Mouse (Mus musculus): Measurements from ENCODE around the gene Fgf23. TPM values are rescaled to one million over a fixed set of nuclear protein-coding genes. Genes with fewer than 3 reads are reported as not detected.

Fgf23 gene
- polyA plus RNA-seq, 1 experiment from 2014 or later, result not detected

GRCm38 (mm10) chr6:127107413-127107812 lies 34.7 kb downstream of the Fgf23 start:
- Histone ChIP-seq H3K27me3 (replicated peaks; ENCODE audit: insufficient read depth, low read length) (no peaks in the 10 kb centered on the region), H3K4me1 (ENCODE audit: insufficient read depth, low read depth, low read length) (no peaks in the 10 kb centered on the region), H3K4me2 (replicated peaks; ENCODE audit: low read depth, low read length) (no peak overlapping the region), H3K4me3 (ENCODE audit: low read depth, low read length) (no peak overlapping the region), H3K36me3 (ENCODE audit: insufficient read depth, low read length) (no peaks in the 10 kb centered on the region), H3K9ac (replicated peaks; ENCODE audit: low read depth) (no peak overlapping the region), H3K9me3 (ENCODE audit: low read length) (no peaks in the 10 kb centered on the region), H3K27ac (ENCODE audit: low read length) (no peak overlapping the region)
- DNase-seq (ENCODE audit: low spot score) (no peak), ATAC-seq (no peak)
- TF ChIP-seq EP300 (IDR thresholded peaks at IDR 0.05) (no peak), CTCF (IDR thresholded peaks at IDR 0.05) (no peak)

- Histone ChIP-seq H3K9ac (replicated peaks; ENCODE audit: low read depth) (peak overlapping the region; percentile 19; the same call in 1 of the 2 replicates), H3K9me3 (ENCODE audit: low read length) (no peaks in the 10 kb centered on the region), H3K36me3 (ENCODE audit: insufficient read depth, low read length) (no peaks in the 10 kb centered on the region), H3K4me2 (replicated peaks; ENCODE audit: low read depth, low read length) (peak overlapping the region; percentile 75), H3K27ac (ENCODE audit: low read length) (no peak overlapping the region), H3K4me1 (ENCODE audit: insufficient read depth, low read depth, low read length) (no peaks in the 10 kb centered on the region), H3K4me3 (ENCODE audit: low read depth, low read length) (peak overlapping the region; percentile 43), H3K27me3 (replicated peaks; ENCODE audit: insufficient read depth, low read length) (no peaks in the 10 kb centered on the region)
- DNase-seq (ENCODE audit: low spot score) (no peak), ATAC-seq (no peak)
- 17% methylated on average over 20 of the region's 20 CpGs for WGBS
- no peak for TF ChIP-seq CTCF (IDR thresholded peaks at IDR 0.05)
- no peak for TF ChIP-seq EP300 (IDR thresholded peaks at IDR 0.05)
Observed at GRCm38 (mm10) chr6:127108368-127109060, 35.8 kb downstream of the Fgf23 start.

- ATAC-seq (peak; percentile 99), DNase-seq (ENCODE audit: low spot score) (peak; percentile 93)
- no peaks in the 10 kb centered on the region for H3K36me3 ChIP-seq (ENCODE audit: insufficient read depth, low read length)
- H3K4me1 ChIP-seq (ENCODE audit: insufficient read depth, low read depth, low read length), result no peaks in the 10 kb centered on the region
- no peak within 1 kb of the TSS for H3K27ac ChIP-seq (ENCODE audit: low read length)
- H3K27me3 ChIP-seq (replicated peaks; ENCODE audit: insufficient read depth, low read length), result no peaks in the 10 kb centered on the region
- 2% methylated on average over 37 of the region's 37 CpGs for WGBS
- peak within 1 kb of the TSS; percentile 19; the same call in 1 of the 2 replicates for H3K9ac ChIP-seq (replicated peaks; ENCODE audit: low read depth)
- TF ChIP-seq CTCF (IDR thresholded peaks at IDR 0.05), result peak; percentile 20
- no peak for TF ChIP-seq EP300 (IDR thresholded peaks at IDR 0.05)
- peak within 1 kb of the TSS; percentile 75 for H3K4me2 ChIP-seq (replicated peaks; ENCODE audit: low read depth, low read length)
- H3K4me3 ChIP-seq (ENCODE audit: low read depth, low read length), result peak within 1 kb of the TSS; percentile 43
- no peaks in the 10 kb centered on the region for H3K9me3 ChIP-seq (ENCODE audit: low read length)
Observed at GRCm38 (mm10) chr6:127109402-127109930, 36.8 kb downstream of the Fgf23 start, which contains the start of gene Tigar. TSS of gene Tigar (minus strand) at chr6:127109557.

- Histone ChIP-seq H3K27me3 (replicated peaks; ENCODE audit: insufficient read depth, low read length) (no peaks in the 10 kb centered on the region), H3K27ac (ENCODE audit: low read length) (no peak overlapping the region), H3K36me3 (ENCODE audit: insufficient read depth, low read length) (no peaks in the 10 kb centered on the region), H3K9me3 (ENCODE audit: low read length) (no peaks in the 10 kb centered on the region), H3K4me3 (ENCODE audit: low read depth, low read length) (no peak overlapping the region), H3K4me2 (replicated peaks; ENCODE audit: low read depth, low read length) (no peak overlapping the region), H3K9ac (replicated peaks; ENCODE audit: low read depth) (no peak overlapping the region), H3K4me1 (ENCODE audit: insufficient read depth, low read depth, low read length) (no peaks in the 10 kb centered on the region)
- WGBS, result 65% methylated on average over 23 of the region's 23 CpGs
- no peak for ATAC-seq
- no peak for DNase-seq (ENCODE audit: low spot score)
- no peak for TF ChIP-seq EP300 (IDR thresholded peaks at IDR 0.05)
- TF ChIP-seq CTCF (IDR thresholded peaks at IDR 0.05), result no peak
Observed at GRCm38 (mm10) chr6:127114753-127115456, 42.2 kb downstream of the Fgf23 start.

DNA sequence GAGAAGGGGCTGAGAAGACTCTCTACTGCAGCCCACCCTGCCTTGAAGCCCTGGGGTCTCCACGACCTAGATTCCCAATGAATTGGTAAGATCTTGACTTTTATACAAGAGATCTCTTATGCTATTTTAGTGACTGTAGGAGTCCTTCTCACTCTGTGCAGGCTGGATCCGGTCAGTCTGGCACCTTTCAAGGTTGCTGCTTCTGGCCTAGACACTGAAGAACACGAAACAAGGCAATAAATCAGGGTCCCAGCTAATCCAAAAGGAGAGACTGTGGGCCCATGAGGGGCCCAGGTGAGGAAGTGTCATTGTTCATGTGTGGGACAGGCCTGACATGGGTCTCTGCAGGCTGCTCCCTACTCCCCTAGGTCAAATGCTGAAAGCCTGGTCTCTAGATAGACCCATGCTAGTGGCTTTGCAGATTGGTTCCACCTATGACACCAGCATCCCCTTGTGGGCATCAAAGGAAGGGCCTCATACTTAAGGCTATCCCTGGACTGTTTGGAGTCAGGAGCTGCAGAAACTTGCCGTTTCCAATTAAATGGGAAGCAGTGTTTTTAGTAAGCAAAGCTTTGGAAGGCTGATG lies 49.6 kb downstream of the Fgf23 start:
- Histone ChIP-seq H3K27ac (ENCODE audit: low read length) (no peak overlapping the region), H3K27me3 (replicated peaks; ENCODE audit: insufficient read depth, low read length) (no peaks in the 10 kb centered on the region), H3K4me1 (ENCODE audit: insufficient read depth, low read depth, low read length) (no peaks in the 10 kb centered on the region), H3K4me3 (ENCODE audit: low read depth, low read length) (no peak overlapping the region), H3K36me3 (ENCODE audit: insufficient read depth, low read length) (no peaks in the 10 kb centered on the region), H3K4me2 (replicated peaks; ENCODE audit: low read depth, low read length) (no peak overlapping the region), H3K9me3 (ENCODE audit: low read length) (no peaks in the 10 kb centered on the region), H3K9ac (replicated peaks; ENCODE audit: low read depth) (no peak overlapping the region)
- TF ChIP-seq EP300 (IDR thresholded peaks at IDR 0.05), result no peak
- peak; percentile 78 for TF ChIP-seq CTCF (IDR thresholded peaks at IDR 0.05)
- 65% methylated on average over 4 of the region's 4 CpGs for WGBS
- no peak for DNase-seq (ENCODE audit: low spot score)
- ATAC-seq, result no peak

DNA sequence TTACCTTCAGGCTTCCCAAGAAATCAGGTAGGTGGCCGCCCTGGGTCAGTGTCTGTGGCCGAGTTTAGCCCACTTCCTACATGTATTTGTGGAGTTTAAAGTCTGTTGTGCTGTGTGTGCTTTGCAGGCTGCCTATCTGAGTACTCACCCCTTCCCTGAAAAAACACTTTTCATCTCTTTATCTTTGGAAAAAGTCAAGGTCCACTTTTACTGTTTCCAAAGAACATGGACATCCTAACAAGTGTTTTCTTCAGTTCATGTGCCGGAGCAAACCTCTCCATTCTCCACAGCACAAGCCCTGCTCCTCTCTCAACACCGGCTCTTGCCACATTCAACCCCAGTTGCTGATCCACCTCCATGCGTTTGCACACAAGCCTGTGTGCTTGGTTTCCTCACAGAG lies 50.3 kb downstream of the Fgf23 start:
- H3K36me3 ChIP-seq (ENCODE audit: insufficient read depth, low read length), result no peaks in the 10 kb centered on the region
- no peak for TF ChIP-seq CTCF (IDR thresholded peaks at IDR 0.05)
- no peak for TF ChIP-seq EP300 (IDR thresholded peaks at IDR 0.05)
- 74% methylated on average over 5 of the region's 5 CpGs for WGBS
- H3K4me3 ChIP-seq (ENCODE audit: low read depth, low read length), result no peak overlapping the region
- no peak overlapping the region for H3K4me2 ChIP-seq (replicated peaks; ENCODE audit: low read depth, low read length)
- DNase-seq (ENCODE audit: low spot score), result no peak
- no peaks in the 10 kb centered on the region for H3K4me1 ChIP-seq (ENCODE audit: insufficient read depth, low read depth, low read length)
- no peaks in the 10 kb centered on the region for H3K27me3 ChIP-seq (replicated peaks; ENCODE audit: insufficient read depth, low read length)
- H3K9me3 ChIP-seq (ENCODE audit: low read length), result no peaks in the 10 kb centered on the region
- H3K9ac ChIP-seq (replicated peaks; ENCODE audit: low read depth), result no peak overlapping the region
- no peak for ATAC-seq
- H3K27ac ChIP-seq (ENCODE audit: low read length), result no peak overlapping the region
